Mouse (Mus musculus) kidney, postnatal 10 days (tissue): ENCODE results near the gene Hcls1.

Experiments
- DNase-seq: peaks from one replicate; pipeline ENCODE4 v3.0.0; 2021; ENCODE audit warnings: mixed read lengths

Gene Hcls1

GRCm38 (mm10) chr16:36930231-36931136 is 4.3 kb upstream of the Hcls1 start:
- no peak for DNase-seq

- DNase-seq: no peak
These were observed 3.4 kb upstream of the Hcls1 start for GRCm38 (mm10) chr16:36931381-36931780.

- no peak for DNase-seq
These were observed 2.8 kb upstream of the Hcls1 start for GRCm38 (mm10) chr16:36931976-36932375.

GRCm38 (mm10) chr16:36932546-36932945 is 2.2 kb upstream of the Hcls1 start:
- DNase-seq: no peak

- DNase-seq: no peak
These were observed 497 bp upstream of the Hcls1 start for GRCm38 (mm10) chr16:36934131-36934840.

- DNase-seq: no peak
These were observed 1.0 kb downstream of the Hcls1 start for GRCm38 (mm10) chr16:36935814-36936213.

- peak; percentile 18 for DNase-seq
These were observed 6.4 kb downstream of the Hcls1 start for GRCm38 (mm10) chr16:36941137-36941727.

- no peak for DNase-seq
These were observed 7.1 kb downstream of the Hcls1 start for GRCm38 (mm10) chr16:36941895-36942294.

GRCm38 (mm10) chr16:36943591-36943990 is 8.8 kb downstream of the Hcls1 start:
- no peak for DNase-seq

- DNase-seq: peak; percentile 16
These were observed 10.2 kb downstream of the Hcls1 start for GRCm38 (mm10) chr16:36944895-36945424.

GRCm38 (mm10) chr16:36946459-36947159 is 11.8 kb downstream of the Hcls1 start:
- DNase-seq: no peak

GRCm38 (mm10) chr16:36947646-36948197 is 12.9 kb downstream of the Hcls1 start:
- no peak for DNase-seq

GRCm38 (mm10) chr16:36949614-36950336 is 15.0 kb downstream of the Hcls1 start:
- DNase-seq: no peak

- peak; percentile 34 for DNase-seq
These were observed 16.2 kb downstream of the Hcls1 start for GRCm38 (mm10) chr16:36951029-36951428.

GRCm38 (mm10) chr16:36955106-36955505 is 20.3 kb downstream of the Hcls1 start:
- no peak for DNase-seq

GRCm38 (mm10) chr16:36963415-36963814 is 28.6 kb downstream of the Hcls1 start:
- no peak for DNase-seq

GRCm38 (mm10) chr16:36979127-36979526 is 44.3 kb downstream of the Hcls1 start:
- DNase-seq: no peak

- DNase-seq: no peak
These were observed 49.0 kb downstream of the Hcls1 start for GRCm38 (mm10) chr16:36983796-36984195.

- DNase-seq: no peak
These were observed 50.9 kb downstream of the Hcls1 start for GRCm38 (mm10) chr16:36985636-36986042.

- DNase-seq: no peak
These were observed 52.6 kb downstream of the Hcls1 start for GRCm38 (mm10) chr16:36987399-36987798.

- no peak for DNase-seq
These were observed 53.3 kb downstream of the Hcls1 start for GRCm38 (mm10) chr16:36988066-36988465.

- peak; percentile 32 for DNase-seq
These were observed 54.7 kb downstream of the Hcls1 start for GRCm38 (mm10) chr16:36989493-36989892.
